Mouse (Mus musculus) limb, embryonic 14.5 days (tissue): ENCODE data around the gene Tmem223. TPM values are rescaled to one million over a fixed set of nuclear protein-coding genes. Genes with fewer than 3 reads are reported as not detected.
"Not testable (repeated sequence)": the region's sequence is repeated elsewhere in the genome, so short reads cannot be mapped to it uniquely, and the experiment has no call there.

Source experiments
- ATAC-seq: fragments of 200-750 bp; cut with Nextera tagmentation; 2 replicates; pipeline ENCODE4 v1.8.0; 2017; ENCODE audit warnings: low read depth, moderate number of reproducible peaks, moderate TSS enrichment; ENCODE audit not compliant: low FRiP score
- DNase-seq: peaks from one replicate; pipeline ENCODE4 v3.0.0-alpha.2; 2015; ENCODE audit warnings: low spot score
- H3K27ac ChIP-seq: fragments of 300-500 bp; sonication (generic); replicated peaks from 2 replicates; pipeline ENCODE4 v1.5.1; 2014; ENCODE audit warnings: low read depth, mild to moderate bottlenecking, low read length, moderate library complexity, mixed read lengths
- H3K27me3 ChIP-seq: fragments of 300-500 bp; sonication (generic); 2 replicates; pipeline ENCODE4 v1.6.1; 2014; ENCODE audit warnings: low read length, mixed read lengths; ENCODE audit not compliant: control insufficient read depth, insufficient read depth
- H3K36me3 ChIP-seq: fragments of 300-500 bp; sonication (generic); 2 replicates; pipeline ENCODE4 v1.6.1; 2014; ENCODE audit warnings: mild to moderate bottlenecking, low read length, moderate library complexity, mixed read lengths; ENCODE audit not compliant: control insufficient read depth, insufficient read depth
- H3K4me1 ChIP-seq: fragments of 300-500 bp; sonication (generic); 2 replicates; pipeline ENCODE4 v1.6.1; 2014; ENCODE audit warnings: antibody characterized with exemption, low read length, mixed read lengths; ENCODE audit not compliant: control insufficient read depth, insufficient read depth
- H3K4me2 ChIP-seq: fragments of 300-500 bp; sonication (generic); replicated peaks from 2 replicates; pipeline ENCODE4 v1.6.1; 2014; ENCODE audit warnings: low read depth, mild to moderate bottlenecking, low read length, moderate library complexity; ENCODE audit not compliant: severe bottlenecking
- H3K4me3 ChIP-seq: fragments of 300-500 bp; sonication (generic); replicated peaks from 2 replicates; pipeline ENCODE4 v1.5.1; 2014; ENCODE audit warnings: low read length
- H3K9ac ChIP-seq: fragments of 300-500 bp; sonication (generic); 2 replicates; pipeline ENCODE4 v1.6.1; 2014; ENCODE audit warnings: mild to moderate bottlenecking, low read depth, low read length, moderate library complexity; ENCODE audit not compliant: severe bottlenecking
- H3K9me3 ChIP-seq: fragments of 300-500 bp; sonication (generic); 2 replicates; pipeline ENCODE4 v1.6.1; 2016; ENCODE audit warnings: low read length; ENCODE audit not compliant: control insufficient read depth
- POLR2A ChIP-seq: fragments of 200-500 bp; IDR thresholded peaks from 2 replicates; pipeline ENCODE4 v1.8.0; 2012; ENCODE audit warnings: inconsistent platforms, mild to moderate bottlenecking, moderate library complexity, borderline replicate concordance; ENCODE audit not compliant: insufficient read depth, insufficient read length; ENCODE audit errors: extremely low read depth
- WGBS: fragments of 180-500 bp; shearing (Covaris S2); extraction: QIAGEN DNeasy Blood & Tissue Kit; methylation state at CpG from one replicate; pipeline ENCODE4 v1.1.7; 2014; 5-methylcytosine and 5-hydroxymethylcytosine counted together
- polyA plus RNA-seq, 2 experiments: library from polyadenylated mRNA; depleted of rRNA in 1 of 2; stranded (reverse) in 1 of 2; unstranded in 1 of 2; fragments of >200 nt; fragmentation: Nextera tagmentation in 1 of 2; extraction: Ambion mirVana in 1 of 2; gene quantifications; 2 replicates each; pipeline versions ENCODE4 v1.2.1 to v1.2.3; 2012 to 2014

Gene Tmem223
- polyA plus RNA-seq, 2 experiments: 192 to 220 TPM

- ATAC-seq: no peak
- under 1% methylated on average over 20 of the region's 20 CpGs for WGBS
- TF ChIP-seq POLR2A: no peak
Observed at GRCm38 (mm10) chr19:8723574-8724346, 47.0 kb upstream of the Tmem223 start.

GRCm38 (mm10) chr19:8724392-8724791 lies 46.4 kb upstream of the Tmem223 start:
- peak overlapping the region; percentile 78 for H3K4me3 ChIP-seq
- DNase-seq: no peak
- H3K4me2 ChIP-seq: peak overlapping the region; percentile 86
- peak overlapping the region; percentile 96 for H3K9ac ChIP-seq
- 3% methylated on average over 2 of the region's 2 CpGs for WGBS
- H3K9me3 ChIP-seq: no peaks in the 10 kb centered on the region
- H3K27me3 ChIP-seq: no peaks in the 10 kb centered on the region
- no peak for TF ChIP-seq POLR2A
- ATAC-seq: no peak
- peaks cover 33% of the 10 kb centered on the region for H3K36me3 ChIP-seq
- peak overlapping the region; percentile 89 for H3K27ac ChIP-seq
- H3K4me1 ChIP-seq: peaks cover 16% of the 10 kb centered on the region

More at GRCm38 (mm10) chr19:8723574-8724346, 47.0 kb upstream of the Tmem223 start:
- Histone ChIP-seq H3K4me2 (peak overlapping the region; percentile 86), H3K36me3 (peaks cover 33% of the 10 kb centered on the region), H3K4me3 (peak overlapping the region; percentile 78), H3K9me3 (no peaks in the 10 kb centered on the region), H3K9ac (peak overlapping the region; percentile 96), H3K27me3 (no peaks in the 10 kb centered on the region), H3K27ac (peak overlapping the region; percentile 89), H3K4me1 (peaks cover 16% of the 10 kb centered on the region)
- no peak for DNase-seq

DNA sequence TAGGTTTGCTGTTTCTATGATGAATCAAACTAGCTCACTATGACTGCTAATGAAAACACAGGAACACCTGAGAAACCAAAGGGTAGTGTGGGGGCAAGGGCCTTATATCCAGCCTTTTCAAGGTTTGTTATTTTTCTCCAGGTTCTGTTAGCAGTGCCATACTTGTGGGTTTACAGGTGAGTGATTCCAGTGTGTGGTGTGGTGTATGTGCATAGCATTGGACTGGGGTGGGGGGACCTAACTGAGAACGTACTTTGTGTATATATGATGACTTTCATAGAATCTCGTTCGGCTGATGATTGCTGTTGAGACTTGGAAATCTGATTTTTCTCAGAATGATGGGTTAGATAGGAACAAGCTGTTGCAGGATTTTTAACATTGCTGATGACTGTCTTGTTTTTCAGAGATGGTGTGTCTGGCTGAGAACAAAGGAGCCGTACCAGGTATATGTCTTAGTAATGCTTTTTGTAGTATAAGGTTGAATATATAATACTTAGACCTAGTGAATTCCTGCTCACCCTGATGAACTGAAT lies 45.6 kb upstream of the Tmem223 start:
- Histone ChIP-seq H3K27me3 (no peaks in the 10 kb centered on the region), H3K36me3 (peaks cover 33% of the 10 kb centered on the region), H3K9me3 (no peaks in the 10 kb centered on the region), H3K4me1 (peaks cover 16% of the 10 kb centered on the region), H3K4me2 (peak overlapping the region; percentile 86), H3K9ac (peak overlapping the region; percentile 96), H3K4me3 (peak overlapping the region; percentile 78), H3K27ac (no peak overlapping the region)
- no peak for TF ChIP-seq POLR2A
- ATAC-seq (no peak), DNase-seq (no peak)
- WGBS: 50% methylated on average over 4 of the region's 4 CpGs

GRCm38 (mm10) chr19:8726609-8727390 lies 44.0 kb upstream of the Tmem223 start:
- peaks cover 16% of the 10 kb centered on the region for H3K4me1 ChIP-seq
- TF ChIP-seq POLR2A: no peak
- no peak overlapping the region for H3K4me2 ChIP-seq
- no peaks in the 10 kb centered on the region for H3K27me3 ChIP-seq
- ATAC-seq (no peak), DNase-seq (no peak)
- no peak overlapping the region for H3K9ac ChIP-seq
- H3K27ac ChIP-seq: no peak overlapping the region
- H3K4me3 ChIP-seq: no peak overlapping the region
- 22% methylated on average over 3 of the region's 3 CpGs for WGBS
- H3K9me3 ChIP-seq: no peaks in the 10 kb centered on the region
- H3K36me3 ChIP-seq: peaks cover 33% of the 10 kb centered on the region

DNA sequence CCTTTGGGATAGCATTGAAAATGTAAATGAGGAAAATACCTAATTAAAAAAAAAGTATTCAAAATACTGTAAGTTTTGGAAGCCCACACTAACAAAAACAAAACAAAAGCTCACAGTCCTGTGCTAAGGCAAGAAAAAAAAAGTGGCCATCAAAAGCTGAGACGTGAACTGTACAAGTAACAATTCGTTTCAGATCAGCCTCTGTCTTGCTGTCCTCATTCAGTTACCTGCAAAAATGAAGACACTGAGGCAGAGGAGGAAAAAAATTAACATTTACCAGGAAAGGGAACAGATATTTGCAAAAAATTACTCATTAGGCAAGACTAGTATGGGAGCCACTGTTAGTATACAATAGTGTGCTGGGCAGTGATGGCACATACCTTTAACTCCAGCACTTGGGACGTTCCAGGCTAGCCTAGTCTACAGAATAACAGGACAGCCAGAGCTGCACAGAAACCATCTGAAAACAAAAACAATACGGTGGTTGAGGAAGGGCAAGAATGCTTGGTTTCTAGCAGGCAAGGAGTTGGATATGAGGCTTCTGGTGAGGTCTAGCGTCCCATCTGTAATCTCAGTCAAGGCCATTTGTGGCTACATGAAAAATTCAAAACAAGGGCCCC lies 43.2 kb upstream of the Tmem223 start:
- Histone ChIP-seq H3K9me3 (no peaks in the 10 kb centered on the region), H3K27ac (no peak overlapping the region), H3K4me1 (peaks cover 11% of the 10 kb centered on the region), H3K4me3 (no peak overlapping the region), H3K4me2 (no peak overlapping the region), H3K36me3 (peaks cover 33% of the 10 kb centered on the region), H3K27me3 (no peaks in the 10 kb centered on the region), H3K9ac (no peak overlapping the region)
- no peak for TF ChIP-seq POLR2A
- 25% methylated on average over 5 of the region's 5 CpGs for WGBS
- DNase-seq: no peak
- no peak for ATAC-seq

- not testable (repeated sequence) for H3K9ac ChIP-seq, H3K4me2 ChIP-seq, H3K27ac ChIP-seq, ATAC-seq, H3K27me3 ChIP-seq, H3K9me3 ChIP-seq, H3K4me3 ChIP-seq, DNase-seq
- H3K36me3 ChIP-seq: peaks cover 33% of the 10 kb centered on the region
- WGBS: 52% methylated on average over 3 of the region's 3 CpGs
- H3K4me1 ChIP-seq: peaks cover 11% of the 10 kb centered on the region
Observed at GRCm38 (mm10) chr19:8728335-8729099, 42.3 kb upstream of the Tmem223 start.
